Mouse (Mus musculus) urinary bladder, postnatal 10 days (tissue): ENCODE data around the gene Creld1.
A peak's percentile ranks its signal among the peaks of the same experiment; 100 is the strongest.

ENCODE experiments used
- DNase-seq: peaks from one replicate; pipeline ENCODE4 v3.0.0; 2022; ENCODE audit warnings: low spot score

Gene Creld1

DNA sequence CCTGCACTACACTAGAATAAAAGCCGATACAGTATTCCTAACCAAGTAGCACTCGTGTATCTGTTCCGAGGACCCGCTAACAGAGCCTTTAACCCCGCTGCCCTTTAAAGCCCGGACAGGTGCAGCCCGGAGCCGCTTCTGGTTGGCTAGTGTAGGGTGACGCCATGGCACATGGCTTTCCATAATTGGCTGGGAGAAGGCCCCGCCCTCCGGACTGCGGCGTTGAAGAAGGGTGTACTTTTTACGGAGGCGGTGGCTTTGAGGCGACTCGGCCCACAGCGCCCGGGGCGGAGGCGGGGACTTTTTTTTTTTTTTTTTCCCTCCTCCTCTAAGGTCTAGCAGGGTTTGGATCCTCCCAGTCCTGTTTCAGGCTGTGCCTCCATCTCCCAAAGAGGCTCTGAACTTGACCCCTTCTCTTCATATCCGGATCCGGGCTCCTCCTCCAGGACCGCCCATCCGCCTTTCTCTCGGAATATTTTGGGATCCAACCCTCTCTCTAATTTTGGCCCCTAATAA is at the start of gene Creld1:
Gene Creld1 (plus strand): TSS at position 198 of the 516 bp plus-strand sequence.
- peak; percentile 77 for DNase-seq

DNA sequence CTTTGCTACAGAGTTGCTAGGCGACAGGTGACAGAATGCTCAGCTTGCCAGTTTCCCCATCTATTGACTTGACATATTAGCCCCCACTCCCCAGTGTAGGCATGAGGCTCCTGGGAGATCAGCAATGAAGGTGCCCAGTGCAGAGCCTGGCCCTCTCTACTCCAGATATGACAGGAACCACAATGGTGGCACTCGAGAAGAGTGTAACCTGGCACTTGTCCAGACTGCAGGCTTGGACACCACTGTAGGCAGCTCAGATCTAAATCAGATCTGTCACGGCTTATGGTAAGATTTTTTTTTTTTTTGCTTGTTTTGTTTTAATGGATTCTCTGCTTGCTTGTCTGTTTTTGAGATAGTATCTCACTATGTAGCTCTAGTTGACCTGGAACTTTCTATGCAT is 49.4 kb upstream of the Creld1 start:
- no peak for DNase-seq

DNA sequence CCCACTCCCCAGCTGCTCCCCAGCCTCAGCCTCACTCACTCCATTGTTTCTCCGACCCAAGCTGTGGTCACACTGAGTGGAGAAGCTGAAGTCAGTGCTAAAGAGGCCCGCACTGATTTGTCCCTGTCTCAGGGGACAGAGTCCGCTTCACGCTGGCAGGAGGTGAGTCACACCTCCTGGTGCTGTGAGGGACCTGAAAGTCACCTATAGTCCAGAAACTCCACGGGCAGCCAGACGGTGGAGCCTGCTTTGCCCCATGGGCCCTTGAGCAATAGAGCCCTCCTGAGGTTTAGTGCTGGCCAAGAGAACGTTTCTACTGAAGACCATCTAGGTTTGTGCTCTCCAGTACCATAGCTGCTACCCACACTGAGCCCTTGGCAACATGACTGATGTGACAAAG is 48.4 kb upstream of the Creld1 start:
- no peak for DNase-seq

DNA sequence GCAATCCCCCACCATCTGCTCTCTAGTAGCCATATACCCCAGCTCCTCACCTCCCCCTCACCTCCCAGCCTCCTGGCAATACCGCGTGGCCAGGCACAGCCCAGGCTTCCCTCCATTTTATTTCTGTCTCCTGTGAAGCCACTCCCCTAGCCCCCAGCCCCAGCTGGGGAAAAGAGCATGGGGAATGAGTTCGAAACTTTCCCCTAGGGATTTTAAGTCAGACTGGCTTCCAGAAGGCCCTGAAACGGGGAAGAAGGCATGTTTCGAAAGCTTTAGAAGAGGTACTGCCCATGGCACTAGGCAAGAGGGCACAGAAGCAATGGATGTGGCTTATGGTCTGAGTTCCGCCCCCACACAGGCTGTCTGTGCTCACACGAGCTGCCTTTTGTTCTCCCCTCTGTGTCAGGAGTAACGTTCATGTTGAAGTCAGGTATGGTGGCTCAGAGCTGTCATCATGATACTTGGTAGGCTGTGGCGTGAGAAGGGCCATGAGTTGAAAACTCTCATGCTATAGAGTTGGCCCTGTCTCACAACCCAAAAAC is 47.4 kb upstream of the Creld1 start, which contains the start of gene Cidec:
Gene Cidec (minus strand): TSS at position 97 of the 542 bp plus-strand sequence.
- no peak for DNase-seq

DNA sequence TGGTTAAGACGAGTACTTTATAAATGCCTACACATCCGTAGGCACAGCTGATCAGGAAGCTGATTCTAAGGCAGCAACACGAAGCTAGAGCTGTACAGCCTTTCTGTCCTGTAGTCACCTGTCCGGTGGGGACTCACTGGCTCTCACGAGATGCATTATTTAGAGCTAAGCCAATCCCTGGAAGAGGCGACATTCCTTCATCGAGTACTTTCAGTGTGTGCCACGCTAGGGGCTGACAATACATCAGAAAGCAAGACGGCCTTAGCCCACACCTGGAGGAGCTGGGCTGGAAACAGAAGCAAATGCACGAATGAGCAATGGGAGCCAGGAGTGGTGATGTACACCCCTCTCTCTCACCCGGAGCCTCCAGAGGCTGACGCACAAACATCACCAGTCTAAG is 46.0 kb upstream of the Creld1 start:
- no peak for DNase-seq

DNA sequence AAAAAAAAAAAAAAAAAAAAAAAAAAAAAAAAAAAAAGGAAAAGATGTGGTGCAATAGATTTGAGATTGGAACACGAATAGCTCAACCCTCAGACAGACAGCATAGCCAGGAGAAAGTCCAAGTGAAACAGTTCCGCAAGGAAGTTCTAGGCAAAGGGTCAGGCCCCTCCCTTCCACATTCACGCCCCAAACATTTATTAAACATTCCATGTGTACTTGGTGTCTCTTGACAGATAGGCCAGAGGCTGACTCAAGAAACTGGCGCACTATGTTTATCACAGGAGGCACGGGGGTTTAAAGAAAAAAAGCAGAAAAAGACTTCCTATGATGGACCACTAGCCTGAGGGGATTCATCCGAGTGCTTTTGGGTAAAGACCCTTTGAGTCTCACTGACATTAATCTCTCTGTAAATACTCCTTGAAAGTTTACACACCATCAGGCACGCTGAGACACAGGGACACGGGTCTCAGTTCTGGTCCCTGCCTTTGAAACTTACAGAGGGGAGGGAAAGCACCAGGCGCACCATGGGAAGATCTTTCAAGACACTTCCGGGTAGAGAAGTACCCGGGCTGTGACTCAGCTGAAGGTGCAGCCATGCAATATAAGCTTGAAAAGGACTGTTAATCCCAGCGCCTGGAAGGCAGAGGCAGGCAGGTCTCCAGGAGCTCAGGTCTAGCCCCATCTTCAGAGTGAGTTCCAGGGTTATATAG is 44.2 kb upstream of the Creld1 start:
- DNase-seq: no peak

DNA sequence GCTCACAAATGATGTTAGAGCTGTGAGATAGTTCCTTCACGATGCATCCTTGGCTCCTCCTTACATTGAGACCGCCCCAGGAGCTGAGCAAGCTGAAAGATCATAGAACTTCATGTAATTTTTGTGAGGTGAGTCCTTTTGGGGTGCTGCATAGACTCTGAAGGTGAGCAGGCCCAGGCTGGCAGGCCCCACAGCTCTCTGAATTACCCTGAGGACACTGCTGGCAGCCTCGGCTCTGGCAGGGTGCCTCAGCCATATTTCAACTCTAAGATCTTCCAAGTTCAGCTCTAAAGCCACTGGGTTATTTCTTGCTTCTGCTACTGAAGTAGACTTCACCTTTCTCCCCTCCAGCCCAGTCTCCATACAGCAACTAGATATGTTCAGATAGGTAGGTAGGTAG is 42.4 kb upstream of the Creld1 start:
- DNase-seq: no peak

DNA sequence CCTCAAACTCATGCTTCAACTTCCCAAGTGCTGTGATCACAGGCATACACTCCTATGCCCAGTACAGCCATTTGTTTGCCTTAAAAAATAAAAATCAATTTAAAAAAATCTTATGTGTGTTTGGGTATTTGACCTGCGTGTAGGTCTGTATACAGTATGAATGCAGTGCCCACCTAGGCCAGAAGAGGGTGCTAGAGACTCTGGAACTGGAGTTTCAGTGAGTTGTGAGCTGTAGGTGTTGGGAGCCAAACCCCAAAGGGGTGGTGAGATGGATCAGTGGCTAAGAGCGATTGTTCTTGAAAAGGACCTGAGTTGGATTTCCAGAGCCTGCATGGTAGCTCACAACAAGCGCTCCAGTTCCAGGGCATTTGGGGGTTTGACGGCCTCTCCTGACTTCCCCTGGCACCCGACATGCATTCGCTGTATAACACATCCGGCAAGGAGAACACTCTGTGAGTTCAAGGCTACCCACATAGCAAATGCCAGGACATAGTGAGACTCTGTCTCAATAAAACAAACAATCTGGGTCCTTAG is 41.9 kb upstream of the Creld1 start:
- DNase-seq: peak; percentile 31

DNA sequence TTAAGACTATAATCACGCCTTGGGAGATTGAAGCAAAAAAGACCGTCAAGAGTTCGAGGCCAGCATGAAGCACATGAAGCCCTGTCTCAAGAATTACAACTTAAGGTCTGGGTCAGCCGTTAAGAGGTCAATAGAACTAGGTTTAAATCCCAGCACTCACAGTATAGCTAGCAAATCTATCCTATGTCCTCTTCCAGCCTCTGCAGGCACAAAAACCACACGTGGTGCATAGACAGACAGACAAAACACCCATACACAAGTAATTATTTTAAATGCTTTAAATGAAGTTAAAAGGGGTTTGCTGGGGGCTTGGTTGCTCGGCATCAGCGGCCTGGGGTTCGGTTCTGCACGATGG is 41.0 kb upstream of the Creld1 start:
- no peak for DNase-seq

DNA sequence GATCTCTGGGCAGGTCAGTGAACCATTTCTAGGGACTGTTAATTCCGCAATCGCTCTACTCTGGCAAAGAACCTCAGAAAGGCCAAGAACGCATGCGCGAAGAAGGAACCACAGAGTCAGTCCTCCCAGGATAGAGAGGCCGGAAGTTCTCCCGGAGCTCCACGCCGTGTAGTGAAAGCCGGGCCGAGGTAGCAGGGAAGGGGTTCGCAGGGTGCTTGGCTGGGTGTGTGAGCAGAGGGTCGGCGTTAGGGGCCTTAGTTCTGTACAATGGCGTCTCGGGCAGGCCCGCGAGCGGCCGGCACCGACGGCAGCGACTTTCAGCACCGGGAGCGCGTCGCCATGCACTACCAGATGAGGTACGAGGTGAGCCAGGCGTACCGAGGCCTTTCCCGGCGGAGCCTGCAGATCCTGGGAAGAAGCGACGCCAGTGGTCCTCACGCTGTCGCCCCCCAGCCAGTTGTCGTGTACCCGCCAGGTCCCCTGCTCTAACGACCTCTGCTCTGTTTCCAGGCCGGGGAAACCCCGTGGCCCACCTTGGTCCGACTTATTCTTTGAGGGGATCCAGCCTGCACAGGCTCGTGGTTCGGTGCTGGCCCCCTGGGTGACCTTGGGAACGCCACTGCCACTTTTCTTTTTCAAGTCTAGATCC is 40.5 kb upstream of the Creld1 start, which contains the start of gene Jagn1:
Gene Jagn1 (plus strand): TSS at position 128 of the 649 bp plus-strand sequence.
- peak; percentile 52 for DNase-seq

DNA sequence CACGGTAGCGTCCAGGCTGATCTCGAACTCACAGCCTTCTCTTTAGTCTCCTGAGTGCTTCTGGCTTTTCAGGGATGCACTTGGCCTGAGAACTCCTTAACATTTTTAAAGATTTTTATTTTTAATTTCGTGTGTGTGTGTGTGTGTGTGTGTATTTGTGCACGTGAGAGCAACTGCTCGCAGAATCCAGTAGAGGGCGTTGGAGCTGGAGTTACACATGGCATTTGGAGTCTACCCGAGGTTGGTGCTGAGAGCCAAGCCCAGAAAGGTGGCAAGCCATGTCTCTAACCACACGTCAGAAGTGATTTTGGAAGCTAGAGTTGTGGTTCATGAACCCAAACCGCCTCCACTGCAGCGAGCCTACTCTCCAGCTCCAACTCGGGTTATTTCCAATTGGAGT is 40.0 kb upstream of the Creld1 start:
- DNase-seq: no peak

DNA sequence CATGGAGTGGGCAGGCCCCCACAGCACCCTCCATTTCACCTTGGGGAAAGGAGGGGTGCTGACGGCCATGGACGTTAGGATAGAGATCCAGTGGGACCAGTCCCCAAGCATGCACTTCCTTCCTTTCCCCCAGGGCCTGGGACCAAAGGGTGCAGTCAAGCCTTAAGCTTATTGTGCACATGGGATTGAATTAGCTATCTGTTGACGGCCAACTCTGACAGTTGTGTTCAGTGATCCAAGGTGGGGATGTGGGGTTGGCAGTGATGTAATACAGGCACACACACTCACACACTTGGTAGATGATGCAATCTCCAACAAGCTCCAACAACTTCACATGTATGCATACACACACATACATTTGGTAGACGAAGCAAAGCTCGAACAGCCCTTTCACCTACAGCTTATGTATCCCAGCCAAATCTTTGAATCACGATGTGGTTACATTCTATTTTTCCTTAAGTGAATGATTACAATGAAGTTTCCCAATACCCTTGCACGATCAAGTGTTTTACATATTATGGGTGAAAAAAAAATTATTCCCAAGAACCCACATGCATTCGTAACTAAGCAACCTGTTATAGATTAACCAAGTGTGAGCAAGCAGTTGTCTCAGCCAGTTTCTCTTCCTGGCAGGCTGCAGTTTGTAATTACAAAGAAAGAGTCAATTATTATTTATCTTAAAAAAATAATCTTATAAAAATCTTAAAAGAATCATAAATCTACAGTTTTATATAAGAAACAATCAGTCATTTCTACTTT is 38.7 kb upstream of the Creld1 start:
- no peak for DNase-seq

DNA sequence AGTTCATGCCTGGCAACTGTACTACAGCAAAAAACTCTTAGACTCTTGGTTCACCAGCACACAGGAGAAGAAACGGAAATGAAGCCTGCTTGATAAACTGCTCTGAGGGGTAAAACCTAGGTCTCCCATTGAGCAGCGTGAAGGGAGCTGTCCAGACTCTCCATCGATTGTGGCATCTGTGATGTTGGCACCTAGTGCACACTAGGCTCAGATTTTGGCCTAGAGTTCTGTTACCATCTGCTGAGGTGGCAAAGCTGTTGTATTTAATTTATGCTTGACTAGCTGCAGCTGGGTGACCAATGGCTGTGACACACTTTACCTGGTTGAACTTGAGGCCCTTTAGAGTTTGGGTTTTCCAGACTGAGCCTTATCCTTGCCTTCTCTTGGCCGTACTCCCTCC is 35.5 kb upstream of the Creld1 start:
- DNase-seq: no peak

DNA sequence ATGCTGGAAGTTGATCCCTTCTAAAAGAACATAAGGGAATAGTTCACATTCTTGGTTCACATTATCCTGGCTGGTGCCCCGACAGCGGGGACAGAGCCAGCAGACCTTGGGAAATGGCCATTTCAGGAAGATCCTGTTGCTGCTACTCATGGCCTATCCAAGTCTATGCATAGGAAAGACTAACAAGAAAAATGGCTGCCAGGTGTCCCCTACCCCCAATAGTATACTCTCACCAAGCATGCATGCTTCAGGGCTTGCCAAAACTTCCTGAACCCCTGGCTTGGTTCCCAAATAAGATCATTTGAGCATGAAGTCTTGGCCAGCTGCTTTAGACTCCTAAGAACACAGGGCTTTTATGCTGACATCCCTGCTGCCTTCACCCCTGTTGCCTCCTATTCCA is 31.3 kb upstream of the Creld1 start:
- no peak for DNase-seq

DNA sequence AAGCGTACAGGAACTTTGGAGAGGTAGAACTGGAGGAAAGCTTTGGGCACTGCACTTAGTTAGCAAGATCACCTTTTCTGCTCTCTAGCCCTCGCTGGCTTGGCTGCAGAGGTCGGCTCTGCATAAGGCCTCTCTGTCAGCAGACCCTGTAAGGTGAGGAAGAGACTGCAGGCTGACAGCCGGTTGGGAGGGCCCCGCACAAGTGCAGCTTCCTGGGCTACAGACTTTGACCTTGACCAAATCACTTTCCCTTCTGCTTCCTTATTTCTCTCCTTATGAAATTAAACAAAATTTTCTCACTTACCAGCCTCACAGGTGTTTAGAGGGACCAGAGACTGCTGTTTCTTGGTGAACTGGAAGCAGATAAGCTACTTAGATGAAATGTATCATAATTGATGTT is 28.1 kb upstream of the Creld1 start:
- DNase-seq: no peak

DNA sequence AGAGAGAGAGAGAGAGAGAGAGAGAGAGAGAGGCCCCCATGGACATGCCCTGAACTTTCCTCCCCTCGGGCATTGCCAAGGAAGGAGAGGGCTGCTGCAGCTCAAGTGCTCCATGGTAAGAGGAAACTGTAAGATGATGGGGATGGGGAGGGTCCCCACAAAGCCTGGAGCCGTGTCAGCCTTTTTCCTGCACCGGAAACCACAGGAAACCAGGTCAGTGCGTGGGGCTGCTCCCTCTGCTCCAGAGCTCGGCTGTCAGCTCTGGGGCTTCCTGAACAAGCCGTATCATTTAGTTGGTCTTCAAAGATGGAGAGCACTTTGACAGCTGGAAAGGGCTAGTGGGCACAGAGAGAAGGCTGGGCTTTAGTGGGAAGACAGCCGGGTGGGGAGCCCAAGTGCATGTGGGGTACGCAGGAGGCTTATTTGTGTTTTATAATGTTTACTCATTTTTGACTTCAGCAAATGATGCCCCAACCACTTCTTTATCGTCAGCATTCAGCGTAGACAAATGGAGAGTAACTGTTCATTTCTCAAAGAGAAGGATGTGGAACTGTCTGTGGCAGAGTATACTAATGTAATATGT is 25.1 kb upstream of the Creld1 start, which contains the start of gene Il17re:
Gene Il17re (plus strand): TSS at position 533 of the 583 bp plus-strand sequence.
- DNase-seq: no peak

DNA sequence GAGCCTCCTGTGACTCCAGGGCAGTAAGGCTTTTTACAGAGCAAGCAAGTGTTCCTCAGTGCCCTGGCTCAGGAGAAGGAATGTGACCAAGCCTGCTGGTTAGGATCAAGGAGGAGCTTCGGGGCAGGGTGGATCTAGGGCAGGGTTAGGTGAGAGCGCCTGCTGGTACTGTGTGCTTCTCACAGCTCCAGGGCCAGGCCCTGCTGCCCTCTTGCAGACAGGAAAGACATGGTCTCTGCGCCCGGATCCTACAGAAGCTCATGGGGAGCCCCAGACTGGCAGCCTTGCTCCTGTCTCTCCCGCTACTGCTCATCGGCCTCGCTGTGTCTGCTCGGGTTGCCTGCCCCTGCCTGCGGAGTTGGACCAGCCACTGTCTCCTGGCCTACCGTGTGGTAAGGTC is 24.5 kb upstream of the Creld1 start:
- DNase-seq: no peak

DNA sequence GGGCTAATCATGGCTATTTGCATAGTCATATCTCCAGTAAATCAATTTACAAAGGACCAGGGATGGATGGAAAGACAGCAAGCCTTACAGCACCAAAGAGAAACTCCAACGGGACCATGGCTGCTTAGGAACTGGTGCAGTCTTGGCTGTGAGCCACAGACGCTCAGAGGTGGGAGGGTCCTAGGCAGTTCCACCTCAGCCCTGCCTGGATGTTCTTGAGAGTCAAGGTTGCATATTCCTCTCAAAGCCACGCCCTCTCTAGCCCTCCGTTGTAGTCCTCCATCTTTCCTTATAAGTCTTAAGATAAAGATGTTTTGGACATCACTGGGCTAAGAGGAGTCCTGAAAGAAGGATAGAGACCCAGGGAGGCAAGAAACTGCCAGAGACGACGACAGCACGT is 19.1 kb upstream of the Creld1 start:
- DNase-seq: no peak

DNA sequence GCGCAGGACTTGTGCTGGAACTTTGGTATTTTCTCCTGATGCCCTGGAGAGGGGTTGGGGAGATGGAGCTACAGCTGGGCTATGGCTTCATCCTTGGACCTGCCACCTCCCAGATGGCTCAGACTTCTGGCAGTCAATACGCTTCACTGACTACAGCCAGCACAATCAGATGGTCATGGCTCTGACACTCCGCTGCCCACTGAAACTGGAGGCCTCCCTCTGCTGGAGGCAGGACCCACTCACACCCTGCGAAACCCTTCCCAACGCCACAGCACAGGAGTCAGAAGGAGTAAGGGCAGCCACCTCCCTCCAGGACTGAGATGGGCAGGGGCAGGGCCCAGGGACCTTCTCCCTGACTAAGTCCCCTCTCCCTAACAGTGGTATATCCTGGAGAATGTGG is 17.5 kb upstream of the Creld1 start:
- no peak for DNase-seq

DNA sequence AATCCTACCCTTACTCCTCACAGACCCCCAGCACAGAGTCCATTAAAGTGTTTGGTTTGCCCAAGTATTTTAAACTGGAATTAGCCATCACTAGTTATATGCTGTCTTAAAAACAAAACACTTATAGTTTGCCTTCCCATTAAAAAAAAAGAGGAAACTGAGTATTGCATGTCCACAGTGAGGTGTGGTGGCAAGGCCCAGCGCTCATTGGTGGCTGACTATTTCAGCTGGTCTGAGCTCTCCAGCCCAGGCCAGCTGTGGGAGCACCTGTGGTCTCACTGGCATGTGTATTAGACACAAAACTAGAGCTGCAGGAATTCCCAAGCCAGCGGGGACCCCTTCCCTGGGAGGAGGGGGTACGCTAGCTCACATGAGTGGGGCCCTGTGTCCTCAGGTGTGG is 14.6 kb upstream of the Creld1 start:
- DNase-seq: no peak

DNA sequence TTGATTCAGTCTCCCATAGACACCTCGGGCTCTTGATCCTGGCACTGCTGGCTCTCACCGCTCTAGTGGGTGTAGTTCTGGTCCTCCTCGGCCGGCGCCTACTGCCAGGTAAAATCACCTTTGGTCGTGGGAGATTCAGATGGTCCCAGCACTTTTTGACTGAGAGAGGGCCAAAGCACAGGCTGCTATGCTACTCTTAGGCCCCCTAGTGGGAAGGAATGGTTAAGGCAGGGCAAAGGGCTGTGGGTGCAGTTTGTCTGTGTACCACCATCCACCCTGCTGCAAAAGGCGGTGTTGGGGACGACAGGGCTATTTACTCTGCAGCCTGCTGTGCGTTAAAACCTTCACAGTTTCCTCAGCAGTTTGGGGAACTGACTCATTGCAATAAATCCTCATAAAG is 14.1 kb upstream of the Creld1 start:
- no peak for DNase-seq

DNA sequence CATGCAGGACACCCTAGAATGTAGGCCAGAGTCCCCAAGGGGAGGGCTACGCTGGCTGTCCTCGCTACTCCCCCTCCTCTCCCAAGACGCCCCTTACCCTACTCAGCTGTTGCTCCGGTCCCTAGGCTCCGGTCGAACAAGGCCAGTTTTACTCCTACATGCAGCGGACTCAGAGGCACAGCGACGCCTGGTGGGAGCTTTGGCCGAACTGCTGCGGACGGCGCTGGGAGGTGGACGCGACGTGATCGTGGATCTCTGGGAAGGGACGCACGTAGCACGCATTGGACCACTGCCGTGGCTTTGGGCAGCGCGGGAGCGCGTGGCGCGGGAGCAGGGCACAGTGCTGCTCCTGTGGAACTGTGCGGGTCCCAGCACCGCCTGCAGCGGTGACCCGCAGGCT is 13.7 kb upstream of the Creld1 start:
- DNase-seq: no peak
